ENCODE assay signal across 32 mouse cellular contexts in the genomic region with DNA sequence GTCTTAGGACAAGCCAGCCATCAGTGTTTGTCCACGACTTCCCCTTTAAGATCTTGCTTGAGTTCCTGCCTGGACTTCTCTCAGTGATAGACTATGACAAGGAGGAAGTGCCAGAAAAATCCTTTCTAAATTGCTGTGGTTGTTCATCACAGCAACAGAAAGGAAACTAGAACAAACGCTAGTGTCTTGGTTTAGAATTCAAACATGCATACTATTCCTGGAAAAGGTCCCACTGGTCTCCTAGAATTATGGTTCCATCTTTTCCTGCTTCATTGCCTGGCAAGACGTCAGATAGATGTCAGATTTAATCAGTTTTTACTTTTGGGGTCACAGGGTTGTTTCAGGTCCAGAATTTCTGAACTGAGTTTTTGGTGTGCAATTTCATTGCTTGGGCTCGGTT. TPM values are rescaled to one million over a fixed set of nuclear protein-coding genes. Genes with fewer than 3 reads are reported as not detected.
DNase-seq lines count a peak whose midpoint lies in the region; ATAC-seq and TF ChIP-seq lines count a peak whose summit lies in the region.
"Had no signal": no experiment of that assay in that cellular context is flagged by ENCODE, and none has a peak within 500 bp of the region (broad histone marks: within the 10 kb centered on the region; RNA-seq: fewer than 3 reads in every experiment).

No protein-coding gene starts in this region.

- no peaks in the 10 kb centered on the region for H3K4me1 ChIP-seq in kidney, postnatal 0 days (replicated peaks; ENCODE audit: insufficient read depth, low read length)
- no peaks in the 10 kb centered on the region for H3K4me1 ChIP-seq in kidney, embryonic 14.5 days (ENCODE audit: control insufficient read depth, insufficient read depth, low read length)
- H3K4me1 ChIP-seq: forebrain, embryonic 10.5 days; forebrain, embryonic 13.5 days had no signal

- peak; percentile 17 for DNase-seq in kidney, postnatal 0 days (ENCODE audit: low spot score)
- peak; percentile 79 for DNase-seq in Muller cell, postnatal 12 days (ENCODE audit: inconsistent ontology term)
- no peak for DNase-seq in cerebellum, postnatal 36 days
- DNase-seq in cerebellum, adult 11-12 months, result no peak
- DNase-seq: adrenal gland, adult 8-10 months; adrenal gland, postnatal 25 days; cerebellum, adult 18-20 months; cerebellum, adult 9-10 months; cerebellum, postnatal 14 days; gastrocnemius, postnatal 10 days; gastrocnemius, postnatal 36 days; heart, adult 18-20 months; heart, postnatal 10 days; heart, postnatal 4 days; kidney, adult 18-20 months had no signal

- no peak overlapping the region for H3K4me3 ChIP-seq in kidney, postnatal 0 days (replicated peaks; ENCODE audit: low read depth, low read length)
- no peak overlapping the region for H3K4me3 ChIP-seq in kidney, embryonic 14.5 days (ENCODE audit: low read length)
- H3K4me3 ChIP-seq: embryonic facial prominence, embryonic 13.5 days; forebrain, embryonic 10.5 days; forebrain, embryonic 13.5 days; heart, embryonic 12.5 days; heart, embryonic 15.5 days had no signal

- no peak overlapping the region for H3K27ac ChIP-seq in kidney, postnatal 0 days
- H3K27ac ChIP-seq in kidney, embryonic 14.5 days (ENCODE audit: low read depth, low read length), result no peak overlapping the region
- H3K27ac ChIP-seq: embryonic facial prominence, embryonic 13.5 days; forebrain, embryonic 10.5 days; forebrain, embryonic 13.5 days; heart, embryonic 15.5 days; hindbrain, embryonic 14.5 days; hindbrain, postnatal 0 days had no signal

- H3K9ac ChIP-seq in kidney, postnatal 0 days (ENCODE audit: low read depth, low read length), result no peak overlapping the region
- H3K9ac ChIP-seq in kidney, embryonic 14.5 days (ENCODE audit: low read depth, low read length), result no peak overlapping the region
- H3K9ac ChIP-seq: embryonic facial prominence, embryonic 13.5 days; forebrain, embryonic 13.5 days; heart, embryonic 12.5 days; heart, embryonic 15.5 days; hindbrain, embryonic 14.5 days had no signal

- H3K9me3 ChIP-seq in kidney, postnatal 0 days (replicated peaks; ENCODE audit: low read length), result no peaks in the 10 kb centered on the region
- no peaks in the 10 kb centered on the region for H3K9me3 ChIP-seq in kidney, embryonic 14.5 days (ENCODE audit: control insufficient read depth, low read length)
- H3K9me3 ChIP-seq: embryonic facial prominence, embryonic 13.5 days; forebrain, embryonic 10.5 days; forebrain, embryonic 13.5 days; heart, embryonic 12.5 days; heart, embryonic 15.5 days had no signal

- H3K27me3 ChIP-seq in kidney, postnatal 0 days (ENCODE audit: insufficient read depth, low read length), result no peaks in the 10 kb centered on the region
- H3K27me3 ChIP-seq in kidney, embryonic 14.5 days (ENCODE audit: control insufficient read depth, insufficient read depth, low read length), result no peaks in the 10 kb centered on the region
- H3K27me3 ChIP-seq: embryonic facial prominence, embryonic 13.5 days; forebrain, embryonic 13.5 days; heart, embryonic 12.5 days; heart, embryonic 15.5 days had no signal

- H3K4me2 ChIP-seq in kidney, postnatal 0 days (ENCODE audit: low read length), result no peak overlapping the region
- H3K4me2 ChIP-seq in kidney, embryonic 14.5 days (replicated peaks; ENCODE audit: low read depth, low read length), result no peak overlapping the region
- H3K4me2 ChIP-seq: embryonic facial prominence, embryonic 13.5 days; forebrain, embryonic 13.5 days; heart, embryonic 12.5 days; heart, embryonic 15.5 days; hindbrain, embryonic 14.5 days had no signal

- H3K36me3 ChIP-seq in kidney, postnatal 0 days (ENCODE audit: insufficient read depth, low read length), result no peaks in the 10 kb centered on the region
- H3K36me3 ChIP-seq in kidney, embryonic 14.5 days (ENCODE audit: control insufficient read depth, insufficient read depth, low read length), result no peaks in the 10 kb centered on the region
- H3K36me3 ChIP-seq: embryonic facial prominence, embryonic 13.5 days; forebrain, embryonic 10.5 days; heart, embryonic 12.5 days; heart, embryonic 15.5 days had no signal

- 40% methylated on average over 4 of the region's 4 CpGs for WGBS in kidney, postnatal 0 days
- WGBS in kidney, embryonic 14.5 days, result 60% methylated on average over 4 of the region's 4 CpGs

- no peak for ATAC-seq in kidney, postnatal 0 days (replicated peaks; ENCODE audit: low FRiP score, low read depth)
- no peak for ATAC-seq in kidney, embryonic 14.5 days (ENCODE audit: low FRiP score, low TSS enrichment)
- ATAC-seq in granulocyte monocyte progenitor cell, adult 5-6 weeks (replicated peaks; ENCODE audit: poor library complexity, severe bottlenecking), result peak; percentile 56; the same call in 1 of the 2 replicates
- ATAC-seq: activated CD4-positive, CD25-positive, alpha-beta regulatory T cell, adult 4 months; forebrain, embryonic 13.5 days; forebrain, embryonic 16.5 days; hindbrain, postnatal 0 days; inflammation-experienced regulatory T-cells, adult 6 months; intestine, embryonic 16.5 days had no signal

- no peak for TF ChIP-seq CTCF in kidney, postnatal 0 days (IDR thresholded peaks at IDR 0.05; ENCODE audit: low read depth)

RNA-seq across cellular contexts. Expression of gene Stmnd1, which starts 14.0 kb away (rescaled TPM):
- polyA plus RNA-seq in kidney, postnatal 0 days (2015; fragmentation: Nextera tagmentation; extraction: Ambion mirVana), result 0.26 and 0.46 TPM in 2 replicates
- polyA plus RNA-seq in kidney, embryonic 14.5 days (2014; fragmentation: Nextera tagmentation; extraction: Ambion mirVana), result 0.47 and 0.57 TPM in 2 replicates
- total RNA-seq in granulocyte monocyte progenitor cell, adult 5-6 weeks (2014; fragmentation: Nextera tagmentation), result not detected in 2 replicates
- not detected in 2 replicates for total RNA-seq in granulocyte monocyte progenitor cell, adult 5-6 weeks (2017)
- total RNA-seq: adrenal gland, postnatal 25 days; common myeloid progenitor, adult 5-6 weeks; ES-E14; gastrocnemius, adult 18-20 months; hindbrain, postnatal 0 days had no signal
- polyA plus RNA-seq: activated CD4-positive, CD25-positive, alpha-beta regulatory T cell, adult 4 months; embryonic facial prominence, embryonic 13.5 days; forebrain, embryonic 10.5 days; forebrain, embryonic 13.5 days; forebrain, embryonic 16.5 days; hindbrain, embryonic 11.5 days; inflammation-experienced regulatory T-cells, adult 6 months had no signal

Comparison
In these comparisons a context has a peak if more than half of its experiments do, and no peak if none do; other contexts are left out.
1. DNase-seq: peak in kidney, postnatal 0 days (single experiment) and Muller cell, postnatal 12 days (single experiment); none in cerebellum, postnatal 36 days (0 of 2) and cerebellum, adult 11-12 months (single experiment).